Mouse (Mus musculus): ENCODE data around the gene Gm5938. TPM values are rescaled to one million over a fixed set of nuclear protein-coding genes. Genes with fewer than 3 reads are reported as not detected.

Gene Gm5938
- polyA plus RNA-seq (2014; fragmentation: Illumina TruSeq; extraction: RNeasy Lipid Tissue Mini Kit (QIAGEN cat#74804); ENCODE audit: low read depth, low replicate concordance): not detected

DNA sequence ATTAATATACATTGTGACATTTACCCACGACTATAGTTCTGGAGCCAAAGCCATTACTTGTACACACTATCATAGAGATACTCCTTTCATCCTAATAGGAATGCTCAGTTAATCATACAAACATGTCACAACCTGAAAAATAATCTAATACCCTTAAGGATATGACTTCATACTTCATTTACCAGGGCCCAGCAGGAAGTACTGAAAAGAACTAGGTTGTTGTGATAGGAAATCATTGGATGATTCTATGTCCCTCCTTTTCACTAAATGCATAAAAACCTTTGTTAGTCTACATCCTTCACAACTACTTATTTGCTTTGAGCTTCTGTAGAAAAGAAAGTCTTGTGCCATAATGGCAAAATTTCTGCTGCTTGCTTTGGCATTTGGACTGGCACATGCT, at the start of gene Gm5938:
Gm5938 (plus strand) TSS at position 301 of the 400 bp plus-strand sequence.

DNA sequence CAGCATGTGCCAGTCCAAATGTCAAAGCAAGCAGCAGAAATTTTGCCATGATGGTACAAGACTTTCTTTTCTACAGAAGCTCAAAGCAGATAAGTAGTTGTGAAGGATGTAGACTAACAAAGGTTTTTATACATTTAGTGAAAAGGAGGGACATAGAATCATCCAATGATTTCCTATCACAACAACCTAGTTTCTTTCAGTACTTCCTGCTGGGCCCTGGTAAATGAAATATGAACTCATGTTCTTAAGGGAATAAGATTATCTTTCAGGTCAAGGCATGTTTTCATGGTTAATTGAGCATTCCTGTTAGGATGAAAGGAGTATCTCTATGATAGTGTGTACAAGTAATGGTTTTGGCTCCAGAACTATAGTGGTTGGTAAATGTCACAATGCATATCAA, 34.0 kb upstream of the Gm5938 start, which contains the start of gene Obp1a:
Obp1a (minus strand) TSS at position 101 of the 400 bp plus-strand sequence.

Other genes with a start within 250 kb of the Gm5938 start
- 0.88 TPM for gene 5430402E10Rik, start 200.4 kb upstream of the Gm5938 start, polyA plus RNA-seq (2014; fragmentation: Illumina TruSeq; extraction: RNeasy Lipid Tissue Mini Kit (QIAGEN cat#74804); ENCODE audit: low read depth, low replicate concordance)
- not detected for gene Obp1a, start 34.1 kb upstream of the Gm5938 start, polyA plus RNA-seq (2014; fragmentation: Illumina TruSeq; extraction: RNeasy Lipid Tissue Mini Kit (QIAGEN cat#74804); ENCODE audit: low read depth, low replicate concordance)
- not detected for gene Obp1b, start 61.3 kb downstream of the Gm5938 start, polyA plus RNA-seq (2014; fragmentation: Illumina TruSeq; extraction: RNeasy Lipid Tissue Mini Kit (QIAGEN cat#74804); ENCODE audit: low read depth, low replicate concordance)
- not detected for gene Gm14743, start 120.5 kb downstream of the Gm5938 start, polyA plus RNA-seq (2014; fragmentation: Illumina TruSeq; extraction: RNeasy Lipid Tissue Mini Kit (QIAGEN cat#74804); ENCODE audit: low read depth, low replicate concordance)
- gene 4930480E11Rik, start 244.2 kb downstream of the Gm5938 start, polyA plus RNA-seq (2014; fragmentation: Illumina TruSeq; extraction: RNeasy Lipid Tissue Mini Kit (QIAGEN cat#74804); ENCODE audit: low read depth, low replicate concordance): not detected